Mouse (Mus musculus) lung, postnatal 0 days (tissue): ENCODE results near the gene Orai3. TPM values are rescaled to one million over a fixed set of nuclear protein-coding genes. Genes with fewer than 3 reads are reported as not detected.
A peak's percentile ranks its signal among the peaks of the same experiment; 100 is the strongest.
"Not testable (repeated sequence)": the region's sequence is repeated elsewhere in the genome, so short reads cannot be mapped to it uniquely, and the experiment has no call there.

Experiments used
- ATAC-seq: fragments of 200-750 bp; cut with Nextera tagmentation; 2 replicates; pipeline ENCODE4 v1.8.0; 2017; ENCODE audit warnings: moderate library complexity
- DNase-seq: peaks from one replicate; pipeline ENCODE4 v3.0.0-alpha.2; 2016; ENCODE audit warnings: low spot score
- H3K27ac ChIP-seq: fragments of 300-500 bp; sonication (generic); 2 replicates; pipeline ENCODE4 v1.5.1; 2014; ENCODE audit warnings: antibody characterized with exemption, mild to moderate bottlenecking, low read length, mixed read lengths
- H3K27me3 ChIP-seq: fragments of 300-500 bp; sonication (generic); replicated peaks from 2 replicates; pipeline ENCODE4 v1.6.1; 2014; ENCODE audit warnings: low read length, mixed read lengths; ENCODE audit not compliant: insufficient read depth
- H3K36me3 ChIP-seq: fragments of 300-500 bp; sonication (generic); 2 replicates; pipeline ENCODE4 v1.6.1; 2014; ENCODE audit warnings: low read length, mixed read lengths; ENCODE audit not compliant: insufficient read depth
- H3K4me1 ChIP-seq: fragments of 300-500 bp; sonication (generic); 2 replicates; pipeline ENCODE4 v1.6.1; 2014; ENCODE audit warnings: antibody characterized with exemption, low read depth, low read length, mixed read lengths; ENCODE audit not compliant: insufficient read depth
- H3K4me2 ChIP-seq: fragments of 300-500 bp; sonication (generic); replicated peaks from 2 replicates; pipeline ENCODE4 v1.6.1; 2014; ENCODE audit warnings: low read depth, mild to moderate bottlenecking, low read length, moderate library complexity, mixed read lengths
- H3K4me3 ChIP-seq: fragments of 300-500 bp; sonication (generic); 2 replicates; pipeline ENCODE4 v1.5.1; 2014; ENCODE audit warnings: low read depth, low read length
- H3K9ac ChIP-seq: fragments of 300-500 bp; sonication (generic); replicated peaks from 2 replicates; pipeline ENCODE4 v1.6.1; 2014; ENCODE audit warnings: low read depth, mild to moderate bottlenecking
- H3K9me3 ChIP-seq: fragments of 300-500 bp; sonication (generic); 2 replicates; pipeline ENCODE4 v1.6.1; 2016; ENCODE audit warnings: low read length, mixed read lengths
- CTCF ChIP-seq: IDR thresholded peaks from 2 replicates; pipeline ENCODE4 v1.5.1; 2016; ENCODE audit warnings: antibody characterized with exemption, mild to moderate bottlenecking
- EP300 ChIP-seq: IDR thresholded peaks from 2 replicates; pipeline ENCODE4 v1.6.1; 2016; ENCODE audit warnings: antibody characterized with exemption, mild to moderate bottlenecking, control low read depth
- WGBS: fragments of 180-500 bp; shearing (Covaris S2); extraction: QIAGEN DNeasy Blood & Tissue Kit; methylation state at CpG from one replicate; pipeline ENCODE4 v1.1.7; 2014; 5-methylcytosine and 5-hydroxymethylcytosine counted together
- polyA plus RNA-seq: library from polyadenylated mRNA; unstranded; fragments of >200 nt; fragmentation: Nextera tagmentation; extraction: Ambion mirVana; gene quantifications from 2 replicates; pipeline ENCODE4 v1.2.1, GENCODE M21; 2015

Orai3 gene
- polyA plus RNA-seq = 38.5 and 42.8 TPM in 2 replicates

DNA sequence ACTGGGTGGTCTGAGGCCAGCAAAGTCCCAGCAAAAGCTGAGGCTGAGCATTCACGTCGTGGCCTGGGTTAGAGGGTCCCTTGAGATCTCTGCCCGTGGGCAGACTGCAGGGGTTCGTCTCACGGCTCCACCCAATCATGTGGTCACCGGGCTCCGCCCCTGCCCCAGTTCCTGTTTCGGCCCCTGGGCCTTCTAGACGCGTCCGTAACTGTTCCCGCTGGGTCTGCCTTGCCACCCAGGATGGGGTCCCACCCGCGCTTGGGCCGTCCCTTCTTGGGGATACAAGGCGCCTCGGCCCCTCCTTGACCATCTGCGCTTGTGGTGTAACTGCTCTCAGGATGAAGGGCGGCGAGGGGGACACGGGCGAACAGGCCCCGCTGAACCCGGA is at the start of gene Orai3:
Gene Orai3, plus strand, starts transcription at position 165 of the 388 bp plus-strand sequence.
- DNase-seq (peak; percentile 95), ATAC-seq (peak; percentile 85)
- peak within 1 kb of the TSS; percentile 95 for H3K4me2 ChIP-seq
- peaks cover 10% of the 10 kb centered on the region for H3K4me1 ChIP-seq
- TF ChIP-seq CTCF (no peak), EP300 (no peak; the same call in 1 of the 2 replicates)
- peak within 1 kb of the TSS; percentile 93 for H3K27ac ChIP-seq
- H3K4me3 ChIP-seq = peak within 1 kb of the TSS; percentile 81
- H3K36me3 ChIP-seq = no peaks in the 10 kb centered on the region
- no peaks in the 10 kb centered on the region for H3K27me3 ChIP-seq
- H3K9me3 ChIP-seq = no peaks in the 10 kb centered on the region
- WGBS = 0% methylated on average over 24 of the region's 24 CpGs
- peak within 1 kb of the TSS; percentile 87 for H3K9ac ChIP-seq

GRCm38 (mm10) chr7:127725490-127725889 is 44.1 kb upstream of the Orai3 start:
- H3K9me3 ChIP-seq = no peaks in the 10 kb centered on the region
- H3K4me2 ChIP-seq = no peak overlapping the region
- H3K9ac ChIP-seq = no peak overlapping the region
- no peaks in the 10 kb centered on the region for H3K36me3 ChIP-seq
- H3K27ac ChIP-seq = no peak overlapping the region
- ATAC-seq (no peak), DNase-seq (no peak)
- no peak for TF ChIP-seq CTCF
- TF ChIP-seq EP300 = no peak
- no peaks in the 10 kb centered on the region for H3K27me3 ChIP-seq
- no peak overlapping the region for H3K4me3 ChIP-seq
- H3K4me1 ChIP-seq = no peaks in the 10 kb centered on the region
- WGBS = 47% methylated on average over 2 of the region's 2 CpGs

GRCm38 (mm10) chr7:127725924-127726323 is 43.7 kb upstream of the Orai3 start:
- no peak overlapping the region for H3K4me2 ChIP-seq
- H3K4me1 ChIP-seq = no peaks in the 10 kb centered on the region
- H3K27ac ChIP-seq = no peak overlapping the region
- peak; percentile 70 for ATAC-seq
- no peak overlapping the region for H3K4me3 ChIP-seq
- H3K9me3 ChIP-seq = no peaks in the 10 kb centered on the region
- WGBS = 44% methylated on average over 6 of the region's 6 CpGs
- H3K36me3 ChIP-seq = no peaks in the 10 kb centered on the region
- TF ChIP-seq CTCF (no peak), EP300 (no peak)
- H3K9ac ChIP-seq = no peak overlapping the region
- DNase-seq = no peak
- no peaks in the 10 kb centered on the region for H3K27me3 ChIP-seq

- H3K4me3 ChIP-seq = no peak overlapping the region
- H3K4me1 ChIP-seq = no peaks in the 10 kb centered on the region
- no peaks in the 10 kb centered on the region for H3K9me3 ChIP-seq
- H3K9ac ChIP-seq = no peak overlapping the region
- TF ChIP-seq EP300 = no peak
- peak; percentile 14; the same call in 1 of the 2 replicates for TF ChIP-seq CTCF
- H3K27me3 ChIP-seq = no peaks in the 10 kb centered on the region
- H3K36me3 ChIP-seq = no peaks in the 10 kb centered on the region
- H3K27ac ChIP-seq = no peak overlapping the region
- DNase-seq (no peak), ATAC-seq (no peak)
- WGBS = 73% methylated on average over 7 of the region's 7 CpGs
- no peak overlapping the region for H3K4me2 ChIP-seq
Observed at GRCm38 (mm10) chr7:127727898-127728297, 41.7 kb upstream of the Orai3 start.

GRCm38 (mm10) chr7:127730170-127730569 is 39.4 kb upstream of the Orai3 start:
- DNase-seq = no peak
- H3K4me3 ChIP-seq = no peak overlapping the region
- H3K27ac ChIP-seq = no peak overlapping the region
- TF ChIP-seq EP300 = no peak
- no peak for TF ChIP-seq CTCF
- H3K9ac ChIP-seq = no peak overlapping the region
- H3K36me3 ChIP-seq = no peaks in the 10 kb centered on the region
- no peaks in the 10 kb centered on the region for H3K4me1 ChIP-seq
- no peaks in the 10 kb centered on the region for H3K27me3 ChIP-seq
- ATAC-seq = no peak
- H3K9me3 ChIP-seq = no peaks in the 10 kb centered on the region
- H3K4me2 ChIP-seq = no peak overlapping the region
- 62% methylated on average over 4 of the region's 4 CpGs for WGBS

DNA sequence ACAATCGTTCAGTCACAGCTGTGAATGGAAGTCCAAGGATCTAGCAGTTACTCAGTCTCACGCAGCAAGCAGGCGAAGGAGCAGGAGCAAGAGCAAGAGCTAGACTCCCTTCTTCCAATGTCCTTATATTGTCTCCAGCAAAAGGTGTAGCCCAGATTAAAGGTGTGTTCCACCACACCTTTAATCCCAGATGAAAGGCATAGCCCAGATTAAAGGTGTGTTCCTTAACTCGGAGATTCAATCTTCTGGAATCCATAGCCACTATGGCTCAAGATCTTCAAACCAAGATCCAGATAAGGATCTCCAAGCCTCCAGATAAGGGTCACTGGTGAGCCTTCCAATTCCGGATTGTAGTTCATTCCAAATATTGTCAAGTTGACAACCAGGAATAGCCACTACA is 37.5 kb upstream of the Orai3 start, which contains the start of gene Ctf2:
Gene Ctf2, minus strand, starts transcription at position 101 of the 400 bp plus-strand sequence.
- not testable (repeated sequence) for H3K4me1 ChIP-seq, H3K4me2 ChIP-seq, H3K4me3 ChIP-seq, H3K9me3 ChIP-seq, H3K27ac ChIP-seq, DNase-seq, ATAC-seq, H3K36me3 ChIP-seq, H3K9ac ChIP-seq, H3K27me3 ChIP-seq
- WGBS = no CpG with 5 or more reads among the region's 5 CpGs
